Mouse (Mus musculus) kidney, adult 18-20 months (tissue): ENCODE measurements at regions not wholly inside any gene's neighbourhood (a gene's known extent, or its start where the extent isn't known, plus 50 kb on each side); places are given as distances from the start of the nearest gene placed in this dataset.

Experiments
- DNase-seq: peaks from one replicate; pipeline ENCODE4 v3.0.0; 2021

GRCm38 (mm10) chr11:109088488-109089252, 55.5 kb downstream of the E030025P04Rik start:
- DNase-seq, result no peak

GRCm38 (mm10) chr11:109081957-109082356, 62.2 kb downstream of the E030025P04Rik start:
- no peak for DNase-seq

- DNase-seq, result no peak
These were observed 62.7 kb downstream of the E030025P04Rik start for GRCm38 (mm10) chr11:109081454-109081853.

GRCm38 (mm10) chr11:109080847-109081415, 63.2 kb downstream of the E030025P04Rik start:
- DNase-seq, result no peak

- DNase-seq, result no peak
These were observed 64.7 kb downstream of the E030025P04Rik start for GRCm38 (mm10) chr11:109079466-109079865.

GRCm38 (mm10) chr11:109076587-109077417, 67.4 kb downstream of the E030025P04Rik start:
- no peak for DNase-seq

GRCm38 (mm10) chr11:109071340-109071739, 72.8 kb downstream of the E030025P04Rik start:
- no peak for DNase-seq

GRCm38 (mm10) chr11:109070412-109070811, 73.8 kb downstream of the E030025P04Rik start:
- no peak for DNase-seq

GRCm38 (mm10) chr11:109069326-109069709, 74.9 kb downstream of the E030025P04Rik start:
- no peak for DNase-seq

GRCm38 (mm10) chr11:109068371-109069325, 75.5 kb downstream of the E030025P04Rik start:
- no peak for DNase-seq

GRCm38 (mm10) chr11:109067733-109068132, 76.4 kb downstream of the E030025P04Rik start:
- no peak for DNase-seq

GRCm38 (mm10) chr11:109061971-109062370, 82.2 kb downstream of the E030025P04Rik start:
- DNase-seq, result no peak

GRCm38 (mm10) chr11:109060527-109060908, 83.7 kb downstream of the E030025P04Rik start:
- no peak for DNase-seq

- no peak for DNase-seq
These were observed 84.2 kb downstream of the E030025P04Rik start for GRCm38 (mm10) chr11:109059863-109060526.

GRCm38 (mm10) chr11:109058021-109058420, 86.1 kb downstream of the E030025P04Rik start:
- DNase-seq, result no peak

GRCm38 (mm10) chr11:109048257-109049101, 95.7 kb downstream of the E030025P04Rik start:
- DNase-seq, result no peak

- no peak for DNase-seq
These were observed 96.6 kb downstream of the E030025P04Rik start for GRCm38 (mm10) chr11:109047483-109048110.

- DNase-seq, result no peak
These were observed 97.7 kb downstream of the E030025P04Rik start for GRCm38 (mm10) chr11:109046446-109046845.

- no peak for DNase-seq
These were observed 103.7 kb downstream of the E030025P04Rik start for GRCm38 (mm10) chr11:109040519-109040916.

- no peak for DNase-seq
These were observed 104.2 kb downstream of the E030025P04Rik start for GRCm38 (mm10) chr11:109039792-109040518.
